Mouse (Mus musculus) induced T-regulatory cell, adult 2 months (primary cell): Measurements from ENCODE around the gene Ccnb1.

Source experiments
- DNase-seq: peaks from one replicate; pipeline ENCODE4 v3.0.0-alpha.2; 2012; ENCODE audit warnings: low read depth

Gene Ccnb1

GRCm38 (mm10) chr13:100774704-100775103, 11.7 kb downstream of the Ccnb1 start:
- DNase-seq = no peak

DNA sequence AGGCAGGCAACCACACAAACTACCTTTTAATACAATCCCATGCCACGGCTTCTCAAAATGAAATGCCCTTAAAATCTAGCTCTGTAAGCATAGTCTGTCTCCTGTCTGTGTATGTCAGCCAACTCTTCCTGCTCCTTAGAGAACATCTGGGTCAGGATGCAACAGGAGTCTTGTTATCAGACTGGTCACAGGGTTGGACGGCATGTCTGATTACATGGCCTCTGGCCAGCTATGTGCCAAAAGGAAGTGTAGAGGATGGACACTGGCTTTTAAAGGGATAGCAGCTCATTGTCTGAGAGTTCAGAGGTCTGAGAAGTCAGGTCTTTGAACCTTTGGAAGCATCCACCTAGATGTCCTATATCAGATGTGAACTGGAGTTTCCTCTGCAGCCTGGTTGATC, 31.0 kb downstream of the Ccnb1 start:
- DNase-seq = no peak

DNA sequence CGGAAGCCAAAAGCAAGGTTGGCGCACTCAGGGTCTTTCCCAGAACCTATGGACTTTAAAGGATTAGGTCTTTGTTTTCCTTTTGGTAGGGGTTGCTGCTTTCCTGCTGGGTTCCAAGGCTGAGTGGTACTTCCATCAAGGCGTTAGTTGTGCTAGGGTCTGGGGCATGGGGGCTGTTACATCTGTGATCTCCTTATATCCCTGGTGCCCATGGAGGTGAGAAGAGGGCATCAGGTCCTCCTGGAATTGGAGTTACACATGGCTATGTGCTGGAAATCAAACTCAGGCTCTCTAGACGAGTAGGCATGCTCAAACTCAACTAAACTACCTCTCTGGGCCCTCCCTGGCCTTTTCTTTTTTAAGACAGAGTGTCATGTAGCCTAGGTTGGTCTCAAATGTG, 32.2 kb downstream of the Ccnb1 start:
- DNase-seq = no peak

GRCm38 (mm10) chr13:100753011-100753410, 33.4 kb downstream of the Ccnb1 start:
- DNase-seq = no peak

- DNase-seq = no peak
Observed at GRCm38 (mm10) chr13:100752529-100752928, 33.8 kb downstream of the Ccnb1 start.

DNA sequence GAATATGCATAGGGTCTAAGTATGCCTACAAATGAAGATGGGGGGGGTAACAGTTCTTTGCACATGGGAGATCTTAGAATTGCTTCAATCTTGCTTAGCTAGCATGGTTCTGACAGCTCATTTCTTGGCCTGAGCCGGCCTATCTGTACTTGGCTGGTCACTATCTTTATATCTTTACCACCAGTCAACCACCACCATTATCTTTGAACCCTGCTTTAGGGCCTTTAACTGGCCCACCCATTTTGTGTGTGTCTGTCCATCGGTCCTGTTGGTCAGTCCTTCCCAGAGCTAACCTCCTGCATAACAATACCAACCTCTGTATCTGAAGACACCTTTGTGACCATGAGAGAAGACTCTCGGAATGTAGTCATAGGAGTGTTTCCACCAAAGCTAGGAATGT, 35.0 kb downstream of the Ccnb1 start:
- DNase-seq = no peak

GRCm38 (mm10) chr13:100750799-100751198, 35.6 kb downstream of the Ccnb1 start:
- DNase-seq = no peak

DNA sequence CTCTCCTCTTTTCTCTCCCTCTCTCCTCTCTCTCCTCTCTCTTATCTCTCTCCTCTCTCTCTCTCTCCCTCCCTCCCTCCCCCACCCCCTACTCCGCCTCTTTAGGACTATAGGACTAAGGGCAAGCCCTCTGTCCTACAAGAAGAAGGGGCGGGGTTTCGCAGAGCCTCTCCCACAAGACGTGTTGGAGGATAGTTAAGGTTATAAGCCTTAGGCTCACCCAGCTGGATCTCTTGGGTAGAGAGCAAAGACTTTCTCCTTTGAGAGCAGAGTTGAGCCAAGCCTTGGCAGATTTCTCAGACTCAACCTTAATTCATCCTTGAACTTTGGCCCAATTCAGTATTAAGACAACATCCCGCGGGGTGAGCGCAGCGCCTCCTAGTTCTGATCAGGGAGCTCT, 37.7 kb downstream of the Ccnb1 start:
- no peak for DNase-seq

DNA sequence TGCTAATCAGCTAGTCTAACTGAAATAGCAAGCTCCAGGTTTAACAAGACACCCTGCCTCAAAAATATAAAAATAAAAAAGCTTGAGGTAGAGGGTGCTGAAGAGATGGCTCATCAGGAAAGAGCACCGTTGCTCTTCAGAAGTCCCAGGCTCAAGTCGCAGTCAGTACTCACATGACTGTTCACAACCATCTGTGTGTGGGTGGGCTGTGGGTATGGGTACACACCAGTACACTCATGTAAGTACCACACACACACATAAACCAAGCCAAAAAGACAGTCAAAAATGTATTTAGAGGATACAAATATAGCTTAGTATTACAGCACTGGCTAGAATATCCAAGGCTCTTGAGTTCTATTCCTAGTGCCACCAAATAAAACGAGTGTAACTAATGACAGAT, 40.3 kb downstream of the Ccnb1 start:
- DNase-seq = no peak

DNA sequence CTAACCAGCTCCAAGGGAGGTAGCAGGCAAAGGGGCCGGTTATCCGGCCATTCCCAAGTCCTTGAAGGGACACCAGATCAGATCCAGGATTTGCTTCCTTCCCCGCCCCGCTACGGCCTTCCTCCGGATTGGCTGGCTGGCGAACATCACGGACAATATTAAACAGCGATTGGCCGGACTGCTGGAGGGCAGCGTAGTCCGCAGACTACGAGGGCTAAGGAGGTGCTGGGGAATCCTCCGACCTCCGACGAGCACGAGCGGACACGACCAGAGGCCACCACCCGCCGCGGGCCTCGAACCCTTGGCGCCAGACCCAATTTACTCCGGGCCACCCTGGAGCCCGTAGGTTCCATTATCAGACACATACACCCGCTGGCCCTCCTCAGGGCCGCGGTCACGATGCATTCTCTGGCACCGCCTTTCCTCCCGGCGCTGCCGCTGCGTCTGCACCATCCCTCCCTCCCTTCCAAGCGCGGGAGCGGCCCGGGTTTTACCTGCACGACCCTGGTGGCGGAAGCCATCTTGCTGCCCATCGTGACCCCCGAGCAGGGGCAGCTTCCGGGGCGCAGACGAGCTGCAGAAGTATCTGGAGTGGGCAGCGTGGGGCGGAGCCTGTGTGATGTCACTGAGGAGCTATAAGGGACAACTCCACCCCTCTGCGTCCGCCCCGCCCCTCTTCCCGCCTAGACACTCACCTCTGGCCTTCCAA, 42.2 kb downstream of the Ccnb1 start, which contains the start of gene Mrps36:
Gene Mrps36, minus strand, starts transcription at position 624 of the 709 bp plus-strand sequence.
- DNase-seq = peak; percentile 95

- DNase-seq = peak; percentile 10
Observed at GRCm38 (mm10) chr13:100743346-100744035, 42.9 kb downstream of the Ccnb1 start.

GRCm38 (mm10) chr13:100742831-100743230, 43.5 kb downstream of the Ccnb1 start:
- peak; percentile 6 for DNase-seq

DNA sequence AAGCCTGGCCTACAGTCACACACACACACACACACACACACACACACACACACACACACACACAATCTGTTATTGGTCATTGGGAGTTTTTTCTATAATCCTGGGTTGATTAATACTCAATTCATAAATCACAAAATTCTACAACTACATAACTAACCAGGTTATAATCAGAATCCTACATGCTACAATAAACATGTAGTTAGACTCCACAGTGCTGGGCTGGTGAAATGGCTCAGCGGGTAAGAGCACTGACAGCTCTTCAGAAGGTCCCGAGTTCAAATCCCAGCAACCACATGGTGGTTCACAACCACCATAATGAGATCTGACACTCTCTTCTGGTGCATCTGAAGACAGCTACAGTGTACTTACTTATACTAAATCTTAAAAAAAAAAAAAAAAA, 53.6 kb downstream of the Ccnb1 start:
- no peak for DNase-seq

- peak; percentile 42 for DNase-seq
Observed at GRCm38 (mm10) chr13:100731462-100732046, 54.8 kb downstream of the Ccnb1 start.

DNA sequence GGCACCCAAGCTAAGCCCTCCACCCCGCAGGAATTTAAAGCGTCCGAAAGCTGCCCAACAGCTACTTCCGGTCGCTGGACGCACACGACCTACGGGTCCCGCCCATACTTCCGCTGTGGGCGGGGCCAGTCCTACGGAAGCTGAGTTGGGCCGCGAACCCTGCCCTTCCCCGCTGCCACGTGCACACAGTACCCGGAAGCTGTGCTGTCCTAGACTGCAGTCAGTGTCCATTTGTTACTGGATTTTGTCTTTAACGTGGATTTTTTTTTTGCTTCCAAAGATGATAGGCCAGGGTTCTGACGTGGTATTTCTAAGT, 55.6 kb downstream of the Ccnb1 start, which contains the start of gene Cdk7:
Gene Cdk7, minus strand, starts transcription at position 79 of the 316 bp plus-strand sequence.
- peak; percentile 96 for DNase-seq

- no peak for DNase-seq
Observed at GRCm38 (mm10) chr13:100730153-100730860, 56.1 kb downstream of the Ccnb1 start.
